Mouse (Mus musculus) heart, embryonic 15.5 days (tissue): ENCODE results near the gene Dedd2. TPM values are rescaled to one million over a fixed set of nuclear protein-coding genes. Genes with fewer than 3 reads are reported as not detected.

Experiments
- ATAC-seq: fragments of 200-750 bp; cut with Nextera tagmentation; replicated peaks from 2 replicates; pipeline ENCODE4 v1.8.0; 2017; ENCODE audit warnings: low read depth, moderate TSS enrichment; ENCODE audit not compliant: insufficient number of reproducible peaks, insufficient read depth, low FRiP score
- H3K27ac ChIP-seq: fragments of 300-500 bp; sonication (generic); 2 replicates; pipeline ENCODE4 v1.5.1; 2015; ENCODE audit warnings: mild to moderate bottlenecking, inconsistent platforms
- H3K27me3 ChIP-seq: fragments of 300-500 bp; sonication (generic); 2 replicates; pipeline ENCODE4 v1.6.1; 2015; ENCODE audit warnings: inconsistent platforms
- H3K36me3 ChIP-seq: fragments of 300-500 bp; sonication (generic); 2 replicates; pipeline ENCODE4 v1.6.1; 2015; ENCODE audit warnings: mild to moderate bottlenecking, inconsistent platforms
- H3K4me1 ChIP-seq: fragments of 300-500 bp; sonication (generic); replicated peaks from 2 replicates; pipeline ENCODE4 v1.6.1; 2015; ENCODE audit warnings: inconsistent platforms
- H3K4me2 ChIP-seq: fragments of 300-500 bp; sonication (generic); 2 replicates; pipeline ENCODE4 v1.6.1; 2015; ENCODE audit warnings: inconsistent platforms, mild to moderate bottlenecking, moderate library complexity
- H3K4me3 ChIP-seq: fragments of 300-500 bp; sonication (generic); 2 replicates; pipeline ENCODE4 v1.5.1; 2015; ENCODE audit warnings: mild to moderate bottlenecking, inconsistent platforms
- H3K9ac ChIP-seq: fragments of 300-500 bp; sonication (generic); 2 replicates; pipeline ENCODE4 v1.6.1; 2015; ENCODE audit warnings: mild to moderate bottlenecking, inconsistent platforms
- H3K9me3 ChIP-seq: fragments of 300-500 bp; sonication (generic); replicated peaks from 2 replicates; pipeline ENCODE4 v1.6.1; 2016; ENCODE audit warnings: inconsistent platforms
- WGBS: fragments of 180-500 bp; shearing (Covaris S2); methylation state at CpG from one replicate; pipeline ENCODE4 v1.1.7; 2015; ENCODE audit warnings: mixed read lengths; 5-methylcytosine and 5-hydroxymethylcytosine counted together
- polyA plus RNA-seq: library from polyadenylated mRNA; unstranded; fragments of >200 nt; fragmentation: Nextera tagmentation; extraction: Ambion mirVana; gene quantifications from 2 replicates; pipeline ENCODE4 v1.2.1, GENCODE M21; 2015

Dedd2 gene
- polyA plus RNA-seq, 1 experiment from 2014 or later, result 6.6 TPM

GRCm38 (mm10) chr7:25230690-25231285, 10.4 kb upstream of the Dedd2 start:
- Histone ChIP-seq H3K4me3 (no peak overlapping the region), H3K9me3 (no peaks in the 10 kb centered on the region), H3K4me1 (peaks cover 7% of the 10 kb centered on the region; the same call in 1 of the 2 replicates), H3K27ac (no peak overlapping the region), H3K27me3 (no peaks in the 10 kb centered on the region), H3K9ac (no peak overlapping the region), H3K36me3 (peaks cover 85% of the 10 kb centered on the region), H3K4me2 (no peak overlapping the region)
- no peak for ATAC-seq
- WGBS, result 82% methylated on average over 9 of the region's 9 CpGs

- no peaks in the 10 kb centered on the region for H3K27me3 ChIP-seq
- H3K4me3 ChIP-seq, result no peak overlapping the region
- H3K4me1 ChIP-seq, result peaks cover 8% of the 10 kb centered on the region
- no peak overlapping the region for H3K9ac ChIP-seq
- H3K9me3 ChIP-seq, result no peaks in the 10 kb centered on the region
- H3K4me2 ChIP-seq, result no peak overlapping the region
- no peak for ATAC-seq
- 94% methylated on average over 1 of the region's 1 CpGs for WGBS
- no peak overlapping the region for H3K27ac ChIP-seq
- peaks cover 86% of the 10 kb centered on the region for H3K36me3 ChIP-seq
Measured at GRCm38 (mm10) chr7:25227523-25228300, 7.3 kb upstream of the Dedd2 start.

GRCm38 (mm10) chr7:25222275-25222967, 2.0 kb upstream of the Dedd2 start:
- H3K4me2 ChIP-seq, result peak overlapping the region; percentile 95
- peaks cover 34% of the 10 kb centered on the region for H3K4me1 ChIP-seq
- no peaks in the 10 kb centered on the region for H3K9me3 ChIP-seq
- peaks cover 34% of the 10 kb centered on the region for H3K36me3 ChIP-seq
- H3K9ac ChIP-seq, result peak overlapping the region; percentile 80
- no peak overlapping the region for H3K27ac ChIP-seq
- ATAC-seq, result no peak
- H3K4me3 ChIP-seq, result peak overlapping the region; percentile 91
- WGBS, result 80% methylated on average over 10 of the region's 10 CpGs
- H3K27me3 ChIP-seq, result no peaks in the 10 kb centered on the region

GRCm38 (mm10) chr7:25221102-25221883, 878 bp upstream of the Dedd2 start, which contains the start of gene Zfp526:
Zfp526 (plus strand) TSS chr7:25221425.
- peak within 1 kb of the TSS; percentile 95 for H3K27ac ChIP-seq
- H3K4me3 ChIP-seq, result peak within 1 kb of the TSS; percentile 91
- H3K4me2 ChIP-seq, result peak within 1 kb of the TSS; percentile 95
- peak; percentile 91 for ATAC-seq
- WGBS, result under 1% methylated on average over 45 of the region's 45 CpGs
- H3K9ac ChIP-seq, result peak within 1 kb of the TSS; percentile 80
- H3K4me1 ChIP-seq, result peaks cover 33% of the 10 kb centered on the region
- no peaks in the 10 kb centered on the region for H3K27me3 ChIP-seq
- peaks cover 23% of the 10 kb centered on the region for H3K36me3 ChIP-seq
- no peaks in the 10 kb centered on the region for H3K9me3 ChIP-seq

GRCm38 (mm10) chr7:25219756-25220456, 509 bp downstream of the Dedd2 start:
- H3K36me3 ChIP-seq, result peaks cover 15% of the 10 kb centered on the region; the same call in 1 of the 2 replicates
- peak overlapping the region; percentile 91 for H3K4me3 ChIP-seq
- peak overlapping the region; percentile 82 for H3K9ac ChIP-seq
- no peaks in the 10 kb centered on the region for H3K27me3 ChIP-seq
- 1% methylated on average over 31 of the region's 31 CpGs for WGBS
- peak; percentile 78 for ATAC-seq
- peak overlapping the region; percentile 95 for H3K4me2 ChIP-seq
- peaks cover 33% of the 10 kb centered on the region for H3K4me1 ChIP-seq
- H3K27ac ChIP-seq, result peak overlapping the region; percentile 95
- H3K9me3 ChIP-seq, result no peaks in the 10 kb centered on the region

GRCm38 (mm10) chr7:25219416-25219750, 1.0 kb downstream of the Dedd2 start:
- H3K36me3 ChIP-seq, result peaks cover 10% of the 10 kb centered on the region; the same call in 1 of the 2 replicates
- H3K27me3 ChIP-seq, result no peaks in the 10 kb centered on the region
- ATAC-seq, result no peak
- peaks cover 33% of the 10 kb centered on the region for H3K4me1 ChIP-seq
- peak overlapping the region; percentile 82 for H3K9ac ChIP-seq
- peak overlapping the region; percentile 91 for H3K4me3 ChIP-seq
- WGBS, result under 1% methylated on average over 16 of the region's 16 CpGs
- H3K9me3 ChIP-seq, result no peaks in the 10 kb centered on the region
- peak overlapping the region; percentile 95 for H3K4me2 ChIP-seq
- peak overlapping the region; percentile 95 for H3K27ac ChIP-seq

- peak overlapping the region; percentile 95 for H3K4me2 ChIP-seq
- peaks cover 33% of the 10 kb centered on the region for H3K4me1 ChIP-seq
- H3K27me3 ChIP-seq, result no peaks in the 10 kb centered on the region
- peak overlapping the region; percentile 95 for H3K27ac ChIP-seq
- under 1% methylated on average over 53 of the region's 53 CpGs for WGBS
- no peaks in the 10 kb centered on the region for H3K9me3 ChIP-seq
- peak overlapping the region; percentile 82 for H3K9ac ChIP-seq
- no peak for ATAC-seq
- peaks cover 8% of the 10 kb centered on the region; the same call in 1 of the 2 replicates for H3K36me3 ChIP-seq
- peak overlapping the region; percentile 91 for H3K4me3 ChIP-seq
Measured at GRCm38 (mm10) chr7:25218705-25219415, 1.6 kb downstream of the Dedd2 start.

- peaks cover 29% of the 10 kb centered on the region for H3K4me1 ChIP-seq
- H3K27ac ChIP-seq, result no peak overlapping the region
- H3K9me3 ChIP-seq, result no peaks in the 10 kb centered on the region
- H3K9ac ChIP-seq, result no peak overlapping the region
- peak overlapping the region; percentile 95; the same call in 1 of the 2 replicates for H3K4me2 ChIP-seq
- 63% methylated on average over 12 of the region's 12 CpGs for WGBS
- no peak for ATAC-seq
- no peaks in the 10 kb centered on the region for H3K27me3 ChIP-seq
- peaks cover 8% of the 10 kb centered on the region; the same call in 1 of the 2 replicates for H3K36me3 ChIP-seq
- H3K4me3 ChIP-seq, result peak overlapping the region; percentile 91
Measured at GRCm38 (mm10) chr7:25217653-25218395, 2.6 kb downstream of the Dedd2 start.

- WGBS, result 87% methylated on average over 2 of the region's 2 CpGs
- Histone ChIP-seq H3K36me3 (peaks cover 16% of the 10 kb centered on the region), H3K27me3 (no peaks in the 10 kb centered on the region), H3K4me1 (peaks cover 7% of the 10 kb centered on the region), H3K4me2 (no peak overlapping the region), H3K4me3 (no peak overlapping the region), H3K9me3 (no peaks in the 10 kb centered on the region), H3K9ac (no peak overlapping the region), H3K27ac (no peak overlapping the region)
- ATAC-seq, result no peak
Measured at GRCm38 (mm10) chr7:25214172-25214571, 6.2 kb downstream of the Dedd2 start.
